Comparison of ENCODE assay signal across 8 mouse cellular contexts in genomic region chr17:43017341-43018052, GRCm38 (mm10). TPM values are rescaled to one million over a fixed set of nuclear protein-coding genes. Genes with fewer than 3 reads are reported as not detected.
DNase-seq lines count a peak whose midpoint lies in the region; ATAC-seq and TF ChIP-seq lines count a peak whose summit lies in the region.

No protein-coding gene starts in this region.

- peak; percentile 48 to 51 for DNase-seq in left cerebral cortex, adult 18-20 months (ENCODE audit: low spot score in 2 of 2)
- no peak for DNase-seq in left cerebral cortex, adult 11 months (ENCODE audit: low spot score)
- peak; percentile 19 to 51 for DNase-seq in layer of hippocampus, adult 18-20 months (ENCODE audit: low spot score in 2 of 2)
- DNase-seq in lung, embryonic 14.5 days = peak; percentile 77
- DNase-seq in testis, postnatal 14 days (ENCODE audit: low spot score) = peak; percentile 17

- 3% methylated on average over 39 of the region's 40 CpGs for WGBS in heart, embryonic 14.5 days
- WGBS in lung, embryonic 14.5 days = 2% methylated on average over 40 of the region's 40 CpGs
- under 1% methylated on average over 35 of the region's 40 CpGs for WGBS in neural tube, embryonic 14.5 days

- H3K4me3 ChIP-seq in heart, embryonic 14.5 days (ENCODE audit: control insufficient read depth in 1 of 2, insufficient read depth in 1 of 2, low read depth in 1 of 2, low read length in 2 of 2) = peak overlapping the region; percentile 73 to 74
- peak overlapping the region; percentile 78 for H3K4me3 ChIP-seq in lung, embryonic 14.5 days (ENCODE audit: low read depth, low read length)
- peak overlapping the region; percentile 97 for H3K4me3 ChIP-seq in neural tube, embryonic 14.5 days (ENCODE audit: low read depth, low read length)

- no peak for TF ChIP-seq CTCF in lung, embryonic 14.5 days (IDR thresholded peaks at IDR 0.05; ENCODE audit: low read depth)

- peak overlapping the region; percentile 99 for H3K4me2 ChIP-seq in heart, embryonic 14.5 days (ENCODE audit: low read length)
- peak overlapping the region; percentile 96 for H3K4me2 ChIP-seq in lung, embryonic 14.5 days
- H3K4me2 ChIP-seq in neural tube, embryonic 14.5 days (ENCODE audit: low read depth, low read length) = peak overlapping the region; percentile 80

- peak overlapping the region; percentile 80 for H3K9ac ChIP-seq in heart, embryonic 14.5 days (ENCODE audit: low read length)
- H3K9ac ChIP-seq in lung, embryonic 14.5 days = peak overlapping the region; percentile 75
- H3K9ac ChIP-seq in neural tube, embryonic 14.5 days (replicated peaks; ENCODE audit: low read depth, low read length) = peak overlapping the region; percentile 99

- peak; percentile 63 for ATAC-seq in erythroblast, adult 5-6 weeks (replicated peaks; ENCODE audit: low FRiP score, poor library complexity, severe bottlenecking)
- peak; percentile 25; the same call in 1 of the 2 replicates for ATAC-seq in heart, embryonic 14.5 days (ENCODE audit: insufficient number of reproducible peaks, insufficient read depth, low FRiP score, low read depth)
- peak; percentile 53 for ATAC-seq in lung, embryonic 14.5 days (ENCODE audit: insufficient read depth)
- peak; percentile 64 for ATAC-seq in neural tube, embryonic 14.5 days (ENCODE audit: low read depth)

- no peaks in the 10 kb centered on the region for H3K9me3 ChIP-seq in heart, embryonic 14.5 days (ENCODE audit: control insufficient read depth, low read length)
- no peaks in the 10 kb centered on the region for H3K9me3 ChIP-seq in lung, embryonic 14.5 days (ENCODE audit: low read depth, low read length)
- H3K9me3 ChIP-seq in neural tube, embryonic 14.5 days (ENCODE audit: control insufficient read depth, low read length) = no peaks in the 10 kb centered on the region

- no peaks in the 10 kb centered on the region for H3K36me3 ChIP-seq in heart, embryonic 14.5 days (ENCODE audit: control insufficient read depth, insufficient read depth, low read length)
- H3K36me3 ChIP-seq in lung, embryonic 14.5 days (ENCODE audit: insufficient read depth) = no peaks in the 10 kb centered on the region
- no peaks in the 10 kb centered on the region for H3K36me3 ChIP-seq in neural tube, embryonic 14.5 days (ENCODE audit: control insufficient read depth, insufficient read depth, low read length)

- peaks cover 10% of the 10 kb centered on the region; the same call in 1 of the 2 replicates for H3K27me3 ChIP-seq in heart, embryonic 14.5 days (ENCODE audit: control insufficient read depth, insufficient read depth, low read length)
- no peaks in the 10 kb centered on the region for H3K27me3 ChIP-seq in lung, embryonic 14.5 days (ENCODE audit: insufficient read depth, low read length)
- no peaks in the 10 kb centered on the region for H3K27me3 ChIP-seq in neural tube, embryonic 14.5 days (ENCODE audit: control insufficient read depth, insufficient read depth, low read length)

- no peak overlapping the region; a peak in 1 of 4 replicates for H3K27ac ChIP-seq in heart, embryonic 14.5 days (replicated peaks in 1 of 2; ENCODE audit: control insufficient read depth in 1 of 2, insufficient read depth in 1 of 2, low read depth in 2 of 2, low read length in 2 of 2)
- peak overlapping the region; percentile 73; the same call in 1 of the 2 replicates for H3K27ac ChIP-seq in lung, embryonic 14.5 days (ENCODE audit: low read depth)
- peak overlapping the region; percentile 97 for H3K27ac ChIP-seq in neural tube, embryonic 14.5 days (ENCODE audit: low read depth, low read length)

- H3K4me1 ChIP-seq in heart, embryonic 14.5 days (ENCODE audit: control insufficient read depth in 2 of 2, insufficient read depth in 2 of 2, low read length in 2 of 2) = no peaks in the 10 kb centered on the region
- H3K4me1 ChIP-seq in lung, embryonic 14.5 days (ENCODE audit: insufficient read depth) = peaks cover 2% of the 10 kb centered on the region; the same call in 1 of the 2 replicates
- H3K4me1 ChIP-seq in neural tube, embryonic 14.5 days (ENCODE audit: control insufficient read depth, insufficient read depth, low read length) = peaks cover 8% of the 10 kb centered on the region

RNA-seq across cellular contexts. Expression of gene Tnfrsf21, which starts 1.1 kb away (rescaled TPM):
- 10 to 100 TPM; 79.0 to 82.4 TPM for total RNA-seq in left cerebral cortex, adult 18-20 months (2021)
- 21.1 and 27.8 TPM in 2 replicates for total RNA-seq in erythroblast, adult 5-6 weeks (2015; ENCODE audit: low replicate concordance)
- total RNA-seq in erythroblast, adult 5-6 weeks (2017; ENCODE audit: low replicate concordance) = 17.6 and 24.6 TPM in 2 replicates
- 9.6 and 10.8 TPM in 2 replicates for polyA plus RNA-seq in heart, embryonic 14.5 days (2014; fragmentation: Nextera tagmentation; extraction: Ambion mirVana)
- total RNA-seq in layer of hippocampus, adult 18-20 months (2021) = 100 to 1,000 TPM; 122 to 124 TPM
- 39.6 and 41.1 TPM in 2 replicates for polyA plus RNA-seq in lung, embryonic 14.5 days (2014; fragmentation: Nextera tagmentation; extraction: Ambion mirVana)
- polyA plus RNA-seq in neural tube, embryonic 14.5 days (2014; fragmentation: Nextera tagmentation; extraction: Ambion mirVana) = 82.6 and 95.8 TPM in 2 replicates

Comparison
In these comparisons a context has a peak if more than half of its experiments do, and no peak if none do; other contexts are left out.
1. H3K27ac ChIP-seq: peak in lung, embryonic 14.5 days (single experiment) and neural tube, embryonic 14.5 days (single experiment); none in heart, embryonic 14.5 days (0 of 2).
2. Peak in every context shown above with its lines, with median percentiles within 50 percentile points of each other: ATAC-seq, H3K4me2 ChIP-seq, H3K4me3 ChIP-seq and H3K9ac ChIP-seq.